Mouse (Mus musculus): ENCODE measurements around the gene Plod1. TPM values are rescaled to one million over a fixed set of nuclear protein-coding genes. Genes with fewer than 3 reads are reported as not detected.
A peak's percentile ranks its signal among the peaks of the same experiment; 100 is the strongest.
"Not testable (repeated sequence)": the region's sequence is repeated elsewhere in the genome, so short reads cannot be mapped to it uniquely, and the experiment has no call there.

Plod1 gene
- polyA plus RNA-seq, 1 experiment from 2014 or later, result 20.2 TPM

- Histone ChIP-seq H3K4me1 (no peaks in the 10 kb centered on the region), H3K36me3 (replicated peaks) (peaks cover 57% of the 10 kb centered on the region), H3K9me3 (no peaks in the 10 kb centered on the region), H3K9ac (no peak overlapping the region), H3K4me2 (no peak overlapping the region), H3K27me3 (replicated peaks) (no peaks in the 10 kb centered on the region), H3K27ac (no peak overlapping the region), H3K4me3 (no peak overlapping the region)
- ATAC-seq (replicated peaks), result no peak
- WGBS, result 80% methylated on average over 6 of the region's 6 CpGs
Observed at GRCm38 (mm10) chr4:147883041-147883440, 53.5 kb downstream of the Plod1 start.

GRCm38 (mm10) chr4:147881792-147882191, 54.8 kb downstream of the Plod1 start:
- no peak overlapping the region for H3K9ac ChIP-seq
- H3K27ac ChIP-seq, result no peak overlapping the region
- H3K27me3 ChIP-seq (replicated peaks), result no peaks in the 10 kb centered on the region
- no peak overlapping the region for H3K4me2 ChIP-seq
- no peaks in the 10 kb centered on the region for H3K4me1 ChIP-seq
- peaks cover 52% of the 10 kb centered on the region for H3K36me3 ChIP-seq (replicated peaks)
- no peaks in the 10 kb centered on the region for H3K9me3 ChIP-seq
- no peak for ATAC-seq (replicated peaks)
- no peak overlapping the region for H3K4me3 ChIP-seq
- 96% methylated on average over 7 of the region's 7 CpGs for WGBS

GRCm38 (mm10) chr4:147879865-147880264, 56.7 kb downstream of the Plod1 start:
- Histone ChIP-seq H3K4me2 (no peak overlapping the region), H3K9ac (no peak overlapping the region), H3K27me3 (replicated peaks) (no peaks in the 10 kb centered on the region), H3K36me3 (replicated peaks) (peaks cover 56% of the 10 kb centered on the region), H3K27ac (no peak overlapping the region), H3K4me3 (no peak overlapping the region), H3K9me3 (no peaks in the 10 kb centered on the region), H3K4me1 (no peaks in the 10 kb centered on the region)
- 49% methylated on average over 5 of the region's 5 CpGs for WGBS
- no peak for ATAC-seq (replicated peaks)

DNA sequence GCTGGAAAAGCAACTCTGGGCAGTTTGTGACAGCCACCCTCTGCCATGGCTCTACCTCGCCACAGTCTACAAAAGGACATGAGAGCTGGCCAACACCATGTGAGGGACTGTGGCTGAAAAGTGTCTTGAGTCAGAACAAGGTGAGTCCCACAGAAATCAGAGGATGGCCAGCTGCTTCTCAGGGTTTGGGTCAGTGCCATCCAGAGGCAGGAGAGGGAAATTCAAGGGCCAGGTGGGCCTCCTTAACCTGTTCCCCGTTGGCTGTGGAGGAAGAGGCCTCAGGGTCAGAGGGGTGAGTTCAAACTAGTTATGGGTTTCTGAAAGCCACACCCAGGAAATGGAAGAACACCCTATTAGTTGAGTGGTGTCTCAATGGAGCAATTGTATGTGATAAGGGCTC, 57.1 kb downstream of the Plod1 start:
- Histone ChIP-seq H3K36me3 (replicated peaks) (peaks cover 60% of the 10 kb centered on the region), H3K27me3 (replicated peaks) (no peaks in the 10 kb centered on the region), H3K9ac (no peak overlapping the region), H3K4me2 (no peak overlapping the region), H3K9me3 (no peaks in the 10 kb centered on the region), H3K4me1 (no peaks in the 10 kb centered on the region), H3K4me3 (no peak overlapping the region), H3K27ac (no peak overlapping the region)
- WGBS, result 84% methylated on average over 2 of the region's 2 CpGs
- ATAC-seq (replicated peaks), result no peak

DNA sequence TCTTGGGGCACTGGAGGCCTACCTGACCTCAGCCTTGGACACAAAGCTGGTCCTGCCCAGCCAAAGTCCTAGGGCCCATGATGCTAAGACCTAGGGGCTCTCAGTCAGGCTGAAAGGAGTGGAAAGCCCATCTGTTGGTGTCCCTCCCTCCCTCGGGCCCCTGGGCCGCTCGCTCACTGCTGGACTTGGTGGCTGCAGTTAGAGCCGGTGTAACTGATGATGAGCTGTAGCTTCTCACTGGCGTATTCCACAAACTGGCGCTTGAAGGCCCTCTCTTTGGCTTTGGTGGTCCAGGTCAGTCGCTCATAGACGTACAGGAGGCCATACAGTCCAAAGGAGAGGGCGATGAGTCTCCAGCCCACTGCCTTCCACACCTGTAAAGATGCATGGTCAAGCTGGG, 58.0 kb downstream of the Plod1 start:
- H3K27ac ChIP-seq, result no peak overlapping the region
- no peaks in the 10 kb centered on the region for H3K4me1 ChIP-seq
- H3K9me3 ChIP-seq, result no peaks in the 10 kb centered on the region
- no peaks in the 10 kb centered on the region for H3K27me3 ChIP-seq (replicated peaks)
- peaks cover 60% of the 10 kb centered on the region for H3K36me3 ChIP-seq (replicated peaks)
- H3K4me3 ChIP-seq, result no peak overlapping the region
- H3K4me2 ChIP-seq, result no peak overlapping the region
- whole genome bisulfite sequencing, result 96% methylated on average over 9 of the region's 9 CpGs
- no peak overlapping the region for H3K9ac ChIP-seq
- ATAC-seq (replicated peaks), result no peak

- no peaks in the 10 kb centered on the region for H3K27me3 ChIP-seq (replicated peaks)
- no peaks in the 10 kb centered on the region for H3K9me3 ChIP-seq
- H3K9ac ChIP-seq, result no peak overlapping the region
- H3K4me3 ChIP-seq, result no peak overlapping the region
- H3K4me1 ChIP-seq, result no peaks in the 10 kb centered on the region
- H3K36me3 ChIP-seq (replicated peaks), result peaks cover 54% of the 10 kb centered on the region
- no peak for ATAC-seq (replicated peaks)
- no peak overlapping the region for H3K4me2 ChIP-seq
- no peak overlapping the region for H3K27ac ChIP-seq
- WGBS, result 87% methylated on average over 4 of the region's 4 CpGs
Observed at GRCm38 (mm10) chr4:147875852-147876575, 60.6 kb downstream of the Plod1 start.

- Histone ChIP-seq H3K9ac (peak overlapping the region; percentile 37), H3K4me1 (peaks cover 28% of the 10 kb centered on the region), H3K9me3 (no peaks in the 10 kb centered on the region), H3K36me3 (replicated peaks) (peaks cover 21% of the 10 kb centered on the region), H3K27ac (no peak overlapping the region), H3K4me2 (peak overlapping the region; percentile 67), H3K4me3 (peak overlapping the region; percentile 67), H3K27me3 (replicated peaks) (no peaks in the 10 kb centered on the region)
- WGBS, result 8% methylated on average over 5 of the region's 5 CpGs
- ATAC-seq (replicated peaks), result no peak
Observed at GRCm38 (mm10) chr4:147869238-147869637, 67.3 kb downstream of the Plod1 start.

- H3K9me3 ChIP-seq, result no peaks in the 10 kb centered on the region
- H3K36me3 ChIP-seq (replicated peaks), result peaks cover 16% of the 10 kb centered on the region
- peak within 1 kb of the TSS; percentile 61 for H3K9ac ChIP-seq
- H3K27ac ChIP-seq, result peak within 1 kb of the TSS; percentile 77
- H3K4me1 ChIP-seq, result peaks cover 28% of the 10 kb centered on the region
- ATAC-seq (replicated peaks), result peak; percentile 96
- H3K4me2 ChIP-seq, result peak within 1 kb of the TSS; percentile 67
- H3K27me3 ChIP-seq (replicated peaks), result no peaks in the 10 kb centered on the region
- under 1% methylated on average over 30 of the region's 30 CpGs for WGBS
- H3K4me3 ChIP-seq, result peak within 1 kb of the TSS; percentile 67
Observed at GRCm38 (mm10) chr4:147868450-147869031, 68.0 kb downstream of the Plod1 start, which contains the start of the genes Miip and Fv1. TSS of gene Miip (minus strand) at chr4:147868816. TSS of gene Fv1 (plus strand) at chr4:147868979.

GRCm38 (mm10) chr4:147867563-147868449, 68.8 kb downstream of the Plod1 start:
- WGBS, result 11% methylated on average over 22 of the region's 22 CpGs
- H3K4me1 ChIP-seq, result peaks cover 28% of the 10 kb centered on the region
- H3K4me2 ChIP-seq, result peak overlapping the region; percentile 67
- no peaks in the 10 kb centered on the region for H3K27me3 ChIP-seq (replicated peaks)
- H3K27ac ChIP-seq, result peak overlapping the region; percentile 77
- no peaks in the 10 kb centered on the region for H3K9me3 ChIP-seq
- H3K4me3 ChIP-seq, result peak overlapping the region; percentile 67
- H3K9ac ChIP-seq, result peak overlapping the region; percentile 61
- H3K36me3 ChIP-seq (replicated peaks), result peaks cover 12% of the 10 kb centered on the region
- peak; percentile 13 for ATAC-seq (replicated peaks)

DNA sequence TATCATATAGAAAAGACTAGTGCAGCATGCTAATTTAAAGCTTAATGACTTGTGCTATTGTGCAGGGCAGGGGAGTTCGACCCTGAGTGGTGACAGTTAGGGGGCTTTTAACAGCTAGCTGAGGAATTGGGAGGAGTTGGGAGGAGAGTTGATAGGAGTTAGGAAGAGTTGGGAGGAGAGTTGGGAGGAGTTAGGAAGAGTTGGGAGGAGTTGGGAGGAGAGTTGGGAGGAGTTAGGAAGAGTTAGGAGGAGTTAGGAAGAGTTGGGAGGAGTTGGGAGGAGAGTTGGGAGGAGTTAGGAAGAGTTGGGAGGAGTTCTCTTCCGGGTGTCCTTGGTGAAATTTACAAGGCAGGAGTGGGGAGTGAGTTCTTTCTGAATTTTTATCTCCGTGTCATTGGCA, 69.8 kb downstream of the Plod1 start:
- not testable (repeated sequence) for H3K9ac ChIP-seq; H3K9me3 ChIP-seq; H3K27ac ChIP-seq; H3K4me3 ChIP-seq; ATAC-seq (replicated peaks); H3K4me2 ChIP-seq; H3K27me3 ChIP-seq (replicated peaks)
- Histone ChIP-seq H3K36me3 (replicated peaks) (peaks cover 11% of the 10 kb centered on the region; the same call in 1 of the 2 replicates), H3K4me1 (peaks cover 28% of the 10 kb centered on the region)
- 55% methylated on average over 3 of the region's 3 CpGs for whole genome bisulfite sequencing

DNA sequence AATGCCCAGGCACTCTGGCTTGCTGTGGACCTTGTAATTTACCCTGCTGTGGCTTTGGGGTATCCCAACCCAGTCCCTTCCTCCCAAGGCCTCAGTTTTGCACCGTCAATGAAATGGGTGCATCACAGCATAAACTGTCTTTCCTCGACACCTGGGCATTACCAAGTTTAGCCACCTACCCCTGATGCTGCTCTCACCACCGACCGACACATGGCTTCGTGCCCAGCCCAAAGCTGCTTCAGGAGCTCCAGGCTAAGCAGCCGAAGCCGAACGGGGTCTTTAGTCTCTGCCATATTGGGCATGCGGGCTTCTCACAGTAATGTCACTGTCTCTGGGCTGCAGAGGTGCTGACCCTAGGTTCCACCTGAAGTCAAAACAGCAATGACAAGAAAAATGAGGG, 70.5 kb downstream of the Plod1 start:
- no peaks in the 10 kb centered on the region for H3K9me3 ChIP-seq
- no peak overlapping the region for H3K9ac ChIP-seq
- H3K36me3 ChIP-seq (replicated peaks), result peaks cover 19% of the 10 kb centered on the region; the same call in 1 of the 2 replicates
- peaks cover 28% of the 10 kb centered on the region for H3K4me1 ChIP-seq
- ATAC-seq (replicated peaks), result no peak
- H3K4me2 ChIP-seq, result no peak overlapping the region
- 95% methylated on average over 9 of the region's 9 CpGs for WGBS
- H3K27ac ChIP-seq, result no peak overlapping the region
- H3K4me3 ChIP-seq, result no peak overlapping the region
- H3K27me3 ChIP-seq (replicated peaks), result no peaks in the 10 kb centered on the region

GRCm38 (mm10) chr4:147865651-147866050, 70.9 kb downstream of the Plod1 start:
- no peak for ATAC-seq (replicated peaks)
- H3K4me2 ChIP-seq, result no peak overlapping the region
- WGBS, result 92% methylated on average over 6 of the region's 6 CpGs

More at GRCm38 (mm10) chr4:147865651-147866050, 70.9 kb downstream of the Plod1 start:
- Histone ChIP-seq H3K9me3 (no peaks in the 10 kb centered on the region), H3K36me3 (replicated peaks) (peaks cover 23% of the 10 kb centered on the region; the same call in 1 of the 2 replicates), H3K4me3 (no peak overlapping the region), H3K9ac (no peak overlapping the region), H3K27ac (no peak overlapping the region), H3K4me1 (peaks cover 28% of the 10 kb centered on the region), H3K27me3 (replicated peaks) (no peaks in the 10 kb centered on the region)
